Mouse (Mus musculus) kidney, embryonic 16.5 days (tissue): ENCODE data around the gene Fam166a. TPM values are rescaled to one million over a fixed set of nuclear protein-coding genes. Genes with fewer than 3 reads are reported as not detected.
A peak's percentile ranks its signal among the peaks of the same experiment; 100 is the strongest.

Experiments
- ATAC-seq: fragments of 200-750 bp; cut with Nextera tagmentation; 2 replicates; pipeline ENCODE4 v1.8.0; 2017; ENCODE audit warnings: moderate TSS enrichment; ENCODE audit not compliant: low FRiP score, low TSS enrichment
- H3K27ac ChIP-seq: fragments of 300-500 bp; sonication (generic); 2 replicates; pipeline ENCODE4 v1.5.1; 2014; ENCODE audit warnings: low read length
- H3K27me3 ChIP-seq: fragments of 300-500 bp; sonication (generic); 2 replicates; pipeline ENCODE4 v1.6.1; 2014; ENCODE audit warnings: low read length, control low read depth, mixed read lengths; ENCODE audit not compliant: insufficient read depth
- H3K36me3 ChIP-seq: fragments of 300-500 bp; sonication (generic); 2 replicates; pipeline ENCODE4 v1.6.1; 2014; ENCODE audit warnings: low read length, control low read depth, mixed read lengths; ENCODE audit not compliant: insufficient read depth
- H3K4me1 ChIP-seq: fragments of 300-500 bp; sonication (generic); 2 replicates; pipeline ENCODE4 v1.6.1; 2014; ENCODE audit warnings: low read length, control low read depth, mixed read lengths; ENCODE audit not compliant: insufficient read depth
- H3K4me2 ChIP-seq: fragments of 300-500 bp; sonication (generic); replicated peaks from 2 replicates; pipeline ENCODE4 v1.6.1; 2014; ENCODE audit warnings: low read depth, low read length
- H3K4me3 ChIP-seq: fragments of 300-500 bp; sonication (generic); 2 replicates; pipeline ENCODE4 v1.5.1; 2014; ENCODE audit warnings: mild to moderate bottlenecking, low read length
- H3K9ac ChIP-seq: fragments of 300-500 bp; sonication (generic); replicated peaks from 2 replicates; pipeline ENCODE4 v1.6.1; 2014; ENCODE audit warnings: low read length
- H3K9me3 ChIP-seq: fragments of 300-500 bp; sonication (generic); 2 replicates; pipeline ENCODE4 v1.6.1; 2016; ENCODE audit warnings: low read length, control low read depth
- WGBS: fragments of 180-500 bp; shearing (Covaris S2); extraction: QIAGEN DNeasy Blood & Tissue Kit; methylation state at CpG from one replicate; pipeline ENCODE4 v1.1.7; 2014; 5-methylcytosine and 5-hydroxymethylcytosine counted together
- polyA plus RNA-seq: library from polyadenylated mRNA; unstranded; fragments of >200 nt; fragmentation: Nextera tagmentation; extraction: Ambion mirVana; gene quantifications from 2 replicates; pipeline ENCODE4 v1.2.1, GENCODE M21; 2015

Fam166a gene
- polyA plus RNA-seq, 1 experiment from 2014 or later: 0.37 TPM

GRCm38 (mm10) chr2:25263623-25264285, 45.2 kb downstream of the Fam166a start:
- no peaks in the 10 kb centered on the region for H3K27me3 ChIP-seq
- H3K27ac ChIP-seq: no peak overlapping the region
- H3K4me3 ChIP-seq: peak overlapping the region; percentile 88
- H3K36me3 ChIP-seq: 0 out of 2 replicates have a peak, but pooled peaks cover 2% of the 10 kb centered on the region
- H3K9ac ChIP-seq: peak overlapping the region; percentile 76
- peak overlapping the region; percentile 99 for H3K4me2 ChIP-seq
- H3K9me3 ChIP-seq: no peaks in the 10 kb centered on the region
- no peak for ATAC-seq
- H3K4me1 ChIP-seq: peaks cover 34% of the 10 kb centered on the region
- WGBS: 21% methylated on average over 12 of the region's 12 CpGs

- ATAC-seq: no peak
- Histone ChIP-seq H3K27ac (no peak overlapping the region), H3K9me3 (no peaks in the 10 kb centered on the region), H3K27me3 (no peaks in the 10 kb centered on the region), H3K36me3 (peaks cover 6% of the 10 kb centered on the region; the same call in 1 of the 2 replicates), H3K9ac (peak overlapping the region; percentile 76; the same call in 1 of the 2 replicates), H3K4me3 (peak overlapping the region; percentile 88; the same call in 1 of the 2 replicates), H3K4me1 (peaks cover 34% of the 10 kb centered on the region), H3K4me2 (peak overlapping the region; percentile 99)
- WGBS: 73% methylated on average over 5 of the region's 5 CpGs
These were observed 45.7 kb downstream of the Fam166a start for GRCm38 (mm10) chr2:25264286-25264660.

DNA sequence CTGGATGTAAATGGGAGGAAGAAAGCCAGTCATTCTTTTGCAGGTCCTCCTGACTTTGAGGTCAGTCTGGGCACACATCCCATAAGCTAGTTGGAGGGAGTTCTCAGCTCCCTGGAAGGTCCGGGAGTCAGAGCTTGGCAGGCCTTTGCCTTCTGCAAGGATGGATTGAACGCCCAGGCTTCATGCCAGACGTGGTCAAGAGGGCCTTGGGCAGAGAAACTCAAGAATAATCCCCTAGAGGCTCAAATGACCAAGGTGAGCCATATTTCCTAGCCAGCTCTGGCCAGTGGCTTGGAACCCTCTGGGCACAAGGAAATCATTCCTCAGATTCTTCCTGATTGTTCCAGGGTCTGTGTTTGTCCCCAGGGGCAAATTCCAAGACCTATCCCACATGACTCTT, 46.3 kb downstream of the Fam166a start:
- WGBS: 55% methylated on average over 3 of the region's 3 CpGs

DNA sequence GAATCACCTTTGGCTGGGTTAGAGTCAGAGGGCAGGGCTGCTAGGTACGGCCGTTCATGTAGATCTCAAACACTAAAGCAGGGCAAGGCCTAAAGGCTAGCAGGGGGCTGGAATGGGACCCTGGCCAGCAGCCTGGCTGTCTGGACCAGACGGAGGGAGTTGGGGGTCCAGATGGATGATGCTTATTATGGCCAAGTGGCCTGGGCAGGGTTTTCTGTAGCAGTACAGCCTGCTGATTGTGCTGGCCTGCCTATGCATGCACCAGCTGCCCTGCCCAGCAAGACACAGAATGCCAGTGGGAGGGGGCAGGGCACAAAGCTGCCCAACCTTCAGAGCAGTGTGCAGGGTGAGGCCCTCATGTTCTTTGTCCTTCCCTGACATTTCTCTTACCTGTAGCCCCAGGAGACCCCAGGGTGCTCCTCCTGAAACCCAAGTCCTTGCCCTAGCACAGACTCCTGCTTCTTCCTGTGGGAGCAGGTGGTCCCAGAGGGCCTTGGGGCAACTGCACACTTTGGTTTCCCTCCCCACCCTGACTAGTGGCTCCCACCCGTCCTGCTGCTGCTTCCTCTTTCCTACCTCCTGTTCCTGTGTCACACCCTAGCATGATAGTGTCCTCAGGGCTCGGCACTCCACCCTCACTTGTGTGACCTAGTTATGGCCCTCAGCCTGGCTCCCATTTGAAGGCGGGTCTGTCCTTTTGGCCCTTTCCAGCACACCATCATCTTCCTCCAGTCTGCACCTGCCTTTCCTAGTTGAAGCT, 47.5 kb downstream of the Fam166a start:
- Histone ChIP-seq H3K36me3 (peaks cover 22% of the 10 kb centered on the region), H3K9ac (peak overlapping the region; percentile 36; the same call in 1 of the 2 replicates), H3K4me2 (peak overlapping the region; percentile 24), H3K4me1 (peaks cover 35% of the 10 kb centered on the region), H3K4me3 (peak overlapping the region; percentile 1; the same call in 1 of the 2 replicates), H3K9me3 (no peaks in the 10 kb centered on the region), H3K27ac (no peak overlapping the region), H3K27me3 (no peaks in the 10 kb centered on the region)
- 62% methylated on average over 6 of the region's 6 CpGs for WGBS
- ATAC-seq: no peak

More for the DNA sequence above, 46.3 kb downstream of the Fam166a start:
- Histone ChIP-seq H3K4me1 (peaks cover 34% of the 10 kb centered on the region), H3K9ac (no peak overlapping the region), H3K9me3 (no peaks in the 10 kb centered on the region), H3K27me3 (no peaks in the 10 kb centered on the region), H3K36me3 (peaks cover 12% of the 10 kb centered on the region), H3K4me2 (peak overlapping the region; percentile 99; the same call in 1 of the 2 replicates), H3K4me3 (0 out of 2 replicates have a peak overlapping the region, but pooled peaks have one; percentile 88), H3K27ac (no peak overlapping the region)
- ATAC-seq: no peak

- peaks cover 22% of the 10 kb centered on the region for H3K36me3 ChIP-seq
- H3K27ac ChIP-seq: no peak overlapping the region
- WGBS: 30% methylated on average over 2 of the region's 2 CpGs
- no peak for ATAC-seq
- H3K4me3 ChIP-seq: no peak overlapping the region
- H3K4me1 ChIP-seq: peaks cover 42% of the 10 kb centered on the region
- H3K9me3 ChIP-seq: no peaks in the 10 kb centered on the region
- peak overlapping the region; percentile 24 for H3K4me2 ChIP-seq
- no peaks in the 10 kb centered on the region for H3K27me3 ChIP-seq
- 0 out of 2 replicates have a peak overlapping the region, but pooled peaks have one; percentile 33 for H3K9ac ChIP-seq
These were observed 48.2 kb downstream of the Fam166a start for GRCm38 (mm10) chr2:25266720-25267119.

DNA sequence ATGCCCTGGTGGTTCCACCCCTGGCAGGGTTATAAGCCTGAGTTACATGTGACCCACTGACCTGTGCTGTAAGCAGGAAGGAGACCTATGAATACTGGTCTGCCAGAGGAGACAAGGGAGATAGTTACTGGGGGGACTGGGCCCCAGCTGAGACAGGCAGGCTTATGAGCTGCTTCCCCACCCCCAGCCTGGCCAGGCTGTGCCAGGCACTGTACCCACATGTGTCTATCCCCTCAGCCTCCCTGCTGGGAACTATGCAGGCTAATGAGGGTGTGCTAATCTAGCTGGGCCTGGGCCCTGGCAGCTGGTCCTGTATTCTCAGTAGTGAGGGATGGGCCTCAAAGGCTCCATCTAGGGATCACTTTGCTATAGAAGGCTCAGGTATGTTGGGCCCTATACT, 48.7 kb downstream of the Fam166a start:
- no peak overlapping the region for H3K4me3 ChIP-seq
- H3K4me1 ChIP-seq: peaks cover 42% of the 10 kb centered on the region
- no peaks in the 10 kb centered on the region for H3K9me3 ChIP-seq
- no peaks in the 10 kb centered on the region for H3K27me3 ChIP-seq
- ATAC-seq: no peak
- H3K27ac ChIP-seq: no peak overlapping the region
- peaks cover 22% of the 10 kb centered on the region for H3K36me3 ChIP-seq
- no peak overlapping the region for H3K9ac ChIP-seq
- no peak overlapping the region for H3K4me2 ChIP-seq

DNA sequence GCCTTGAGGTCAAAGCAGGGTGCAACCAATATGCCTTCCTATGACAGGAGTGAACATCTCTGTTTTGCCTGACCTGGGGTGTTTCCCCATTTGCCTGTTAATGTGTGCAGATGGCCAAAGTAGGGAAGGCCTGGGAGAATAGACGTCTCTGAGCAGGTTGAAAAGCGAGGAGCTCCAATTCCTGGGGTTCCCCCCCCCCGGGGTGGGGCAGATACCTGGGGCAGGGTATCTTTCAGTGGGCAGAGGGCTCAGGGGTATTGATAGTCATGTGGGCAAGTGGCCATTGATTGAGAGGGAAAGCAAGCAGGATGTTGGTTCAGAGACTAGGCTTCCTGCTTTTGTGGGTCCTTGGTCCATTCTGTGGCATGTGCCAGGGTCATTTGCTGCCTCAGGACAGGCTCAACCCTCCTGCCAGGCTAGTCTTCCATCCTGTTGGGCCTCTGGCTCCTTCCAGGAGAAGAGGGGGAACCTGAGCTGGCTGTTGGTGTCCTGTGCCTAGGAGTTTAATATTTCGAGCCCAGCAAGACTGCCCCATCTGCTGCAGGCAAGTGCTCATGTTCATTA, 49.3 kb downstream of the Fam166a start:
- no peak for ATAC-seq
- Histone ChIP-seq H3K36me3 (peaks cover 22% of the 10 kb centered on the region), H3K4me1 (peaks cover 42% of the 10 kb centered on the region), H3K9ac (no peak overlapping the region), H3K4me3 (no peak overlapping the region), H3K9me3 (no peaks in the 10 kb centered on the region), H3K27me3 (no peaks in the 10 kb centered on the region), H3K4me2 (no peak overlapping the region), H3K27ac (no peak overlapping the region)
- WGBS: 69% methylated on average over 4 of the region's 4 CpGs

Other genes with a start within 250 kb of the Fam166a start
- gene Mrpl41, start 243.6 kb upstream of the Fam166a start, polyA plus RNA-seq: 109 and 118 TPM in 2 replicates
- gene Pnpla7, start 242.7 kb upstream of the Fam166a start, polyA plus RNA-seq: 8.4 and 8.7 TPM in 2 replicates
- gene Nsmf, start 164.4 kb upstream of the Fam166a start, polyA plus RNA-seq: 101 and 103 TPM in 2 replicates
- 8.6 and 10.0 TPM in 2 replicates for gene Entpd8, start 138.4 kb upstream of the Fam166a start, polyA plus RNA-seq
- 0.39 and 0.65 TPM in 2 replicates for gene Noxa1, start 123.6 kb upstream of the Fam166a start, polyA plus RNA-seq
- gene Nrarp, start 38.0 kb upstream of the Fam166a start, polyA plus RNA-seq: 18.4 and 18.8 TPM in 2 replicates
- gene Tor4a, start 21.9 kb upstream of the Fam166a start, polyA plus RNA-seq: 16.0 and 16.8 TPM in 2 replicates
- 131 and 138 TPM in 2 replicates for gene Nelfb, start 7.3 kb upstream of the Fam166a start, polyA plus RNA-seq
- gene Stpg3, start 4.1 kb upstream of the Fam166a start, polyA plus RNA-seq: 0.54 and 0.82 TPM in 2 replicates
- gene Tubb4b, start 6.0 kb downstream of the Fam166a start, polyA plus RNA-seq: 627 and 671 TPM in 2 replicates
- 1.9 and 2.0 TPM in 2 replicates for gene Slc34a3, start 15.6 kb downstream of the Fam166a start, polyA plus RNA-seq
- gene Rnf224, start 18.0 kb downstream of the Fam166a start, polyA plus RNA-seq: 0.55 and 0.69 TPM in 2 replicates
- 24.0 and 26.3 TPM in 2 replicates for gene Rnf208, start 23.5 kb downstream of the Fam166a start, polyA plus RNA-seq
- 0.21 and 0.30 TPM in 2 replicates for gene Cysrt1, start 23.7 kb downstream of the Fam166a start, polyA plus RNA-seq
- gene AL732309.1, start 28.1 kb downstream of the Fam166a start, polyA plus RNA-seq: 6.1 and 7.0 TPM in 2 replicates
- gene Tmem203, start 36.7 kb downstream of the Fam166a start, polyA plus RNA-seq: 24.8 and 25.6 TPM in 2 replicates
- gene Tprn, start 43.9 kb downstream of the Fam166a start, polyA plus RNA-seq: 12.0 and 12.1 TPM in 2 replicates
- 209 and 211 TPM in 2 replicates for gene Ssna1, start 53.7 kb downstream of the Fam166a start, polyA plus RNA-seq
- 146 and 152 TPM in 2 replicates for gene Anapc2, start 53.7 kb downstream of the Fam166a start, polyA plus RNA-seq
- gene Tmem210, start 69.4 kb downstream of the Fam166a start, polyA plus RNA-seq: not detected in 2 replicates
- gene Lrrc26, start 71.2 kb downstream of the Fam166a start, polyA plus RNA-seq: not detected in 2 replicates
- 0.22 and 0.60 TPM in 2 replicates for gene Grin1, start 100.4 kb downstream of the Fam166a start, polyA plus RNA-seq
- gene Man1b1, start 113.6 kb downstream of the Fam166a start, polyA plus RNA-seq: 53.7 and 57.5 TPM in 2 replicates
- 32.8 and 33.2 TPM in 2 replicates for gene Dpp7, start 137.6 kb downstream of the Fam166a start, polyA plus RNA-seq
- 38.9 and 49.2 TPM in 2 replicates for gene Uap1l1, start 146.9 kb downstream of the Fam166a start, polyA plus RNA-seq
- gene Sapcd2, start 153.6 kb downstream of the Fam166a start, polyA plus RNA-seq: 39.3 and 41.2 TPM in 2 replicates
- gene Entpd2, start 177.1 kb downstream of the Fam166a start, polyA plus RNA-seq: 5.5 and 6.4 TPM in 2 replicates
- 52.4 and 58.3 TPM in 2 replicates for gene Npdc1, start 180.6 kb downstream of the Fam166a start, polyA plus RNA-seq
- gene Fut7, start 204.5 kb downstream of the Fam166a start, polyA plus RNA-seq: not detected in 2 replicates
- 12.7 and 14.3 TPM in 2 replicates for gene Abca2, start 210.0 kb downstream of the Fam166a start, polyA plus RNA-seq
- gene Clic3, start 238.1 kb downstream of the Fam166a start, polyA plus RNA-seq: 3.9 and 8.5 TPM in 2 replicates
- 33.8 and 35.9 TPM in 2 replicates for gene Paxx, start 242.3 kb downstream of the Fam166a start, polyA plus RNA-seq